Mouse (Mus musculus) hindbrain, embryonic 13.5 days (tissue): ENCODE results near the gene Ltbp2. TPM values are rescaled to one million over a fixed set of nuclear protein-coding genes. Genes with fewer than 3 reads are reported as not detected.

Source experiments
- ATAC-seq: fragments of 200-750 bp; cut with Nextera tagmentation; 2 replicates; pipeline ENCODE4 v1.8.0; 2017; ENCODE audit warnings: moderate TSS enrichment; ENCODE audit not compliant: low FRiP score
- H3K27ac ChIP-seq: fragments of 300-500 bp; sonication (generic); 2 replicates; pipeline ENCODE4 v1.5.1; 2015; ENCODE audit warnings: inconsistent platforms, mild to moderate bottlenecking, moderate library complexity
- H3K27me3 ChIP-seq: fragments of 300-500 bp; sonication (generic); 2 replicates; pipeline ENCODE4 v1.6.1; 2015; ENCODE audit warnings: mild to moderate bottlenecking, inconsistent platforms
- H3K36me3 ChIP-seq: fragments of 300-500 bp; sonication (generic); 2 replicates; pipeline ENCODE4 v1.6.1; 2015; ENCODE audit warnings: mild to moderate bottlenecking, inconsistent platforms
- H3K4me1 ChIP-seq: fragments of 300-500 bp; sonication (generic); replicated peaks from 2 replicates; pipeline ENCODE4 v1.6.1; 2015; ENCODE audit warnings: inconsistent platforms
- H3K4me2 ChIP-seq: fragments of 300-500 bp; sonication (generic); 2 replicates; pipeline ENCODE4 v1.6.1; 2015; ENCODE audit warnings: inconsistent platforms, mild to moderate bottlenecking, moderate library complexity
- H3K4me3 ChIP-seq: fragments of 300-500 bp; sonication (generic); 2 replicates; pipeline ENCODE4 v1.5.1; 2015; ENCODE audit warnings: mild to moderate bottlenecking, inconsistent platforms
- H3K9ac ChIP-seq: fragments of 300-500 bp; sonication (generic); 2 replicates; pipeline ENCODE4 v1.6.1; 2015; ENCODE audit warnings: mild to moderate bottlenecking, inconsistent platforms
- H3K9me3 ChIP-seq: fragments of 300-500 bp; sonication (generic); 2 replicates; pipeline ENCODE4 v1.6.1; 2016; ENCODE audit warnings: inconsistent platforms
- WGBS: fragments of 180-500 bp; shearing (Covaris S2); methylation state at CpG from one replicate; pipeline ENCODE4 v1.1.7; 2015; 5-methylcytosine and 5-hydroxymethylcytosine counted together
- polyA plus RNA-seq: library from polyadenylated mRNA; unstranded; fragments of >200 nt; fragmentation: Nextera tagmentation; extraction: Ambion mirVana; gene quantifications from 2 replicates; pipeline ENCODE4 v1.2.1, GENCODE M21; 2015

Gene Ltbp2
- polyA plus RNA-seq, 1 experiment from 2014 or later, result 0.31 TPM

DNA sequence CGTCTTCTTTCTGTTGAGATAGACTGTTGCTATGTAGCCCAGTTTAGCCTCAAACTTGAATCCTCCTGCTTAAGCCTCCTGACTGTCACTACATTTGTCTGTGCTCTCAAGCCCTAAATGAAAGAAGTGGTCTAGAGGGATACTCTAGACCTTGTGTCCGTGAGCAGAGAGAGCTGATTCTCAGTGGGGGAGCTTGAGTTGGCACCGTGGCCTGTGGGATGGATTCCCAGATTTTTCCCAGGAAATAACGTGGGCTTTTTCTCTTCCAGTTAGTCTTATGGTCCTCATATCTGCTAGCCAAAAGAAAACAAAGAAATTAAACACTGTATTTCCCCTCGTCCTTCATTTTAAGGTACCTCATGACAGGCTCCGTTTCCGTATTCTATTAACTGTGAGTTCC lies 24.0 kb upstream of the Ltbp2 start:
- H3K36me3 ChIP-seq, result no peaks in the 10 kb centered on the region
- no peaks in the 10 kb centered on the region for H3K9me3 ChIP-seq
- no peaks in the 10 kb centered on the region for H3K4me1 ChIP-seq
- no peaks in the 10 kb centered on the region for H3K27me3 ChIP-seq
- 82% methylated on average over 7 of the region's 7 CpGs for WGBS
- no peak overlapping the region for H3K4me2 ChIP-seq
- no peak overlapping the region for H3K4me3 ChIP-seq
- no peak overlapping the region for H3K9ac ChIP-seq
- H3K27ac ChIP-seq, result no peak overlapping the region
- ATAC-seq, result no peak

DNA sequence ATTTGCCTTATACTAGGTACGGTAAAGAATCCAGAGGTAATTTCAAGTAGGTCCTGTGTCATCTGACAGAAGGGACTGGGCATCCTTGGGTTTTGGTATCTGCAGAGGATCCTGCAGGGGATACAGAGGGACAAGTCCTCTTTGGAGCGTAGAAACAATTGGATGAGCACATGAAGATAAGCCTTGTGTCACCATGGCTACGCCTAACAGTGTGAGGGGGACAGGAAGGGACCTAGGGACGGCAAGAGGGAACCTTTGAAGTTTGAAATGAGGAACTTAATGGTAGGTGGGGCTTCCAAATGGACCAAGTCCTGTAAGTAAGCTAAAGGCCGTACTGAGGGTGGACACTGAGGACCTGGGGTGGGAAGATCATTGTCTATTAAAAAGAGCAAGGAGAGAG lies 21.0 kb upstream of the Ltbp2 start:
- ATAC-seq, result no peak
- no peak overlapping the region for H3K27ac ChIP-seq
- no peaks in the 10 kb centered on the region for H3K27me3 ChIP-seq
- no peak overlapping the region for H3K4me2 ChIP-seq
- H3K36me3 ChIP-seq, result no peaks in the 10 kb centered on the region
- H3K4me1 ChIP-seq, result peaks cover 7% of the 10 kb centered on the region; the same call in 1 of the 2 replicates
- WGBS, result 86% methylated on average over 5 of the region's 5 CpGs
- H3K4me3 ChIP-seq, result no peak overlapping the region
- H3K9me3 ChIP-seq, result no peaks in the 10 kb centered on the region
- H3K9ac ChIP-seq, result no peak overlapping the region

GRCm38 (mm10) chr12:84896235-84896634 lies 19.9 kb upstream of the Ltbp2 start:
- no peaks in the 10 kb centered on the region for H3K36me3 ChIP-seq
- H3K9ac ChIP-seq, result no peak overlapping the region
- no peak overlapping the region for H3K4me2 ChIP-seq
- no peaks in the 10 kb centered on the region for H3K9me3 ChIP-seq
- ATAC-seq, result no peak
- no peak overlapping the region for H3K4me3 ChIP-seq
- H3K27me3 ChIP-seq, result no peaks in the 10 kb centered on the region
- peaks cover 7% of the 10 kb centered on the region; the same call in 1 of the 2 replicates for H3K4me1 ChIP-seq
- H3K27ac ChIP-seq, result no peak overlapping the region
- WGBS, result 84% methylated on average over 6 of the region's 6 CpGs

DNA sequence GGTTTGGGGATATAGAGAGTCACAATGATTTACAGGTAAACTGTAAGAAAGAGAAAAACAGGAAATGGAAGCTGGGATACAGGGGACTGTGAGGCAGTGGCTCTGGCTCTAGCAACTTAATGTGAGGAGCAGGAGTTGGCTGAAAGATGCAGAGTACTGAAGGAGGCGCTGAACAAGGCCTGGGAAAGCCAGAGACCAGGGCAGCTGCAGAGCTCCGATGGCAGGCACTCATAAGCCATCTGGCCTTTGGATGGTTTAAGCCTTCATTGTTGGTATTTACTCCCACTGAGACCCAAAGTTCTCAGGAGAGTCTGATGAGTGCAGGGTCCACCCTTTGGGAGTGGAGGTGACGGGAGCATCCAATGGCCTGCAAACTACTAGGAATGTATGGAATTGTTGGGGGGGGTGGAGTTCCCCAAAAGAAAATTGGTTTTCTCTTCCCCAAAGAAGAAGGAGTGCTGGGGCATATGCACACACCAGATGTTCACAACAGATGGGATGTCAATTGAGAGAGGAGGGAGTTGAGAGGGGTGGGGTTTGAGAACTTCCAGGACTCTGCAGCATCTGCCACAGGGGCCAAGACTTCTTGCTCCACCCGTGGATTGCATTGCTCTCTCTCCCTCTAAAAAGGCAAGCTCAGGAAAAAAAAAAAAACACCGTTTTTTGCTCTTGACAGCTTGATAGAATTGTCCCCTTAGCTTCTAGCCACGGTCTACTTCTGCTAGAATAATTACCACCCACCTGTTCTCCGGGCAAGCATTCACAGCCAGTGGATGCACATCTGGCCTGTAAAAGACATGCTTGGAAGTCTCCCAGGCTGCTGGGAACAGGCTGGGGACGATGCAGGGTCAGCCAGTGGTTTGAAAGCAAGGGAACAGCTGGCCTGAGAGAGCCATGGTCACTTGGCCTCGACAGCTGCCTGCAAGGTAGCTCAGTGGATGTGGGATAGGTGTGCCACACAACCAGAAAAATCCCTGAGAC lies 17.6 kb upstream of the Ltbp2 start:
- 51% methylated on average over 9 of the region's 9 CpGs for WGBS
- Histone ChIP-seq H3K4me3 (no peak overlapping the region), H3K36me3 (no peaks in the 10 kb centered on the region), H3K27ac (no peak overlapping the region), H3K4me1 (peaks cover 7% of the 10 kb centered on the region; the same call in 1 of the 2 replicates), H3K9ac (no peak overlapping the region), H3K4me2 (no peak overlapping the region), H3K27me3 (no peaks in the 10 kb centered on the region), H3K9me3 (no peaks in the 10 kb centered on the region)
- no peak for ATAC-seq

DNA sequence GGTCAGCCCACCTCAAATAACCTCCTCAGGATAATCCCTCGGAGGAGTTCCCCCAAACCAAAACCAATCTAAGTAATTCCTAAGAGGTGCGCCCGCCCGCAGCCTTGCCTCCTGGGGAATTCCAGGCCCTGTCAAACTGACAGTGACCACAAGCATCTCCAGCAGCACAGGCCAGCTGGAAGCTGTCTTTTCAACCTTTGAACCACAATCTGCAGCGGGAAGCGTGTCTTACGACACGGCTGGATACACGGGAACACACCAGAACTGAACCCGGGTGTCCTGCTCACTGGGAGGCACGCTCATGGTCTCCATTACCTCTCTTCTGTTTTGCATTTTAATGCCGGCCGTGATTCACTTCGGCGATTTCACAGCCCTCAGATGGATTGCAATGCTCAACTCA lies 14.0 kb upstream of the Ltbp2 start:
- WGBS, result 77% methylated on average over 15 of the region's 15 CpGs
- Histone ChIP-seq H3K4me1 (peaks cover 7% of the 10 kb centered on the region; the same call in 1 of the 2 replicates), H3K4me3 (no peak overlapping the region), H3K36me3 (no peaks in the 10 kb centered on the region), H3K27me3 (no peaks in the 10 kb centered on the region), H3K9ac (no peak overlapping the region), H3K27ac (no peak overlapping the region), H3K4me2 (no peak overlapping the region), H3K9me3 (no peaks in the 10 kb centered on the region)
- ATAC-seq, result no peak

DNA sequence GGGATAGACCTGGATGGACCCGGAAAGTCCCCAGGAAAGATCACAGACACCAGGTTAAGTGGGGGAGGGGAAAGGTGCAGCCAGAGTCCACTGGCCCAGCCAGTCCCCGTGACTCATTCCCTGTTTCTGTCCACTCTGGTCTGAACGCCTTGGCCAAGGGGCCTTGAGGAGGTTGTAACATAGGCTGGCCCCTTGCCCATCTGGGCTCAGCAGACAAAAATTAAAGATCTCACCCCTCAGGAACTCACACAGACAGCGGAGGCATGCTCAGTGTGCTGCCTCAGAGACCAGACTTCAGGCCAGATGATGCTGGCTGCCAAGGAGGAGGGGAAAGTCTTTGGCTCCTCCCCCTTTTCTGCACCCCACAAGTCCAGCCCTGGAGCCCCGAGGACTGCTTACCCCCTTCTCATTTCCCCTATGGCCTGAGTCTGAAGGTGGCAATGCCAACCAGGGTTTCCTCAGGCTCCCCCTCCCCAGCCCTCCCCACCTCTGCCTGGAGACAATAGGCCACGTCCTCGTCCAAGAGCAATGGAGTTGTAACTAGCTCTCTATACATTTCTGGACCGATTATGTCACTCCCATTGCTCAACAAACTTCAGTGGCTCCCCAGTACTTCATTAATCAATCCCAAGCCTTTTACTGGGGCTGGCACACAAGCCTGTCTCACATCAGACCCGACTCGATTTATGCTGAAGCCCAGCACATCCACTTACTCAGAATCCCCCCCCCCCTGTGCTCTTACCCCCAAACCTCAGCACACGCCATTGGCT lies 9.0 kb upstream of the Ltbp2 start:
- no peak overlapping the region for H3K9ac ChIP-seq
- no peak for ATAC-seq
- no peak overlapping the region for H3K4me3 ChIP-seq
- H3K27me3 ChIP-seq, result 0 out of 2 replicates have a peak, but pooled peaks cover 3% of the 10 kb centered on the region
- H3K4me2 ChIP-seq, result no peak overlapping the region
- no peaks in the 10 kb centered on the region for H3K36me3 ChIP-seq
- WGBS, result 66% methylated on average over 11 of the region's 11 CpGs
- H3K4me1 ChIP-seq, result no peaks in the 10 kb centered on the region
- H3K9me3 ChIP-seq, result no peaks in the 10 kb centered on the region
- H3K27ac ChIP-seq, result no peak overlapping the region

DNA sequence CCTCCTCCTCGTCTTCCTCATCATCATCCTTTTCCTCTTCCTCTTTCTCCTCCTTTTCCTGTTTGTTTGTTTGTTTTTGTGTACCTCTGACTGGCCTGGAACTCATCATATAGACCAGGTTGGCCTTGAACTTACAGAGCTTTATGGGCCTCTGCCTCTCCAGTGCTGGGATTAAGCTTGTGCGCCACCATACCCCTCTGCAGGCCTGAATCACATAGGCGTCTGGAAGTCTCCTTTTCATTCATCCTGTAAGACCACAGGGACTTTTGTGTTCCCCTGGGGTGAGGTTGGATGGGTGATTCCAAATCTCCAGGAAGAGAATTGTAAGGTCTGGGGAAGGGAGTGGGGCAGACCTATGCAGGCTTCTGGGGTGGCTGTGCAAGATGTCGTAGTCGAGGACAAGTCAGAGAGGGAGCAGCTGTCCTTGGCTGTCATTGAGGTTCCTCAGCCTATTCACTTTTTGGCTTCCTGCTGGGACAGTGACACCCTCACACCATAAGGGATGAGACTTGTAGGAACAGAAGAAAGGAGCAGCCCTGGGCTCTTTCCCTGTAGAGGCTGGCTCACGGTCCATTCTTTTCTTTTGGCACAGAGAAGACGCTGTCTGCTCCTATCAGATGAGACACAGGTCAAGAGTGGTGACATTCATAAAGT lies 8.2 kb upstream of the Ltbp2 start:
- Histone ChIP-seq H3K27ac (no peak overlapping the region), H3K9ac (no peak overlapping the region), H3K36me3 (no peaks in the 10 kb centered on the region), H3K4me3 (no peak overlapping the region), H3K4me2 (no peak overlapping the region), H3K9me3 (no peaks in the 10 kb centered on the region), H3K27me3 (0 out of 2 replicates have a peak, but pooled peaks cover 3% of the 10 kb centered on the region), H3K4me1 (no peaks in the 10 kb centered on the region)
- no peak for ATAC-seq
- WGBS, result 89% methylated on average over 7 of the region's 7 CpGs

- ATAC-seq, result no peak
- H3K27ac ChIP-seq, result no peak overlapping the region
- no peaks in the 10 kb centered on the region for H3K4me1 ChIP-seq
- no peak overlapping the region for H3K9ac ChIP-seq
- H3K4me2 ChIP-seq, result no peak overlapping the region
- no peaks in the 10 kb centered on the region for H3K9me3 ChIP-seq
- H3K36me3 ChIP-seq, result no peaks in the 10 kb centered on the region
- H3K27me3 ChIP-seq, result peaks cover 18% of the 10 kb centered on the region
- WGBS, result 89% methylated on average over 4 of the region's 4 CpGs
- H3K4me3 ChIP-seq, result no peak overlapping the region
These were observed 6.5 kb upstream of the Ltbp2 start for GRCm38 (mm10) chr12:84882796-84883195.

DNA sequence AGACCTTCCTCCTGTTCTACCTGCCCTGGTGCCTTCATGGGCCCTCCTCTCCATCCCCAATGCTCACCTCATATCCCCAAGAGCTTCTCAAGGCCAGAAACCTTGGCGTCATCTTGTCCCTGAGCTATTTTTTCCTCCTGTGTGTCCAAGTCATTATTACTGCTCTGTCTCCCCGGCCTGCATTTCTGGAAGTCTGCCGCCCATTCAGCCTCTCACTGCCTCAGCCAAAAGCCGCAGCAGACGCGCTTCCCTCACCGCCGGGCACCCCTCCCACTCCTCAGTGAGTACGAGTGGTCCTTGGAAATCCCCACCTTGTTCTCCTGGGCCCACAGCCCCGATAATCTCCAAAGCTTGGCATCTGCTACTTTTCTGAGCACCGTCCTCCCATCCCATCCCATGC lies 3.8 kb upstream of the Ltbp2 start:
- Histone ChIP-seq H3K4me2 (no peak overlapping the region), H3K36me3 (no peaks in the 10 kb centered on the region), H3K4me1 (peaks cover 15% of the 10 kb centered on the region), H3K9me3 (no peaks in the 10 kb centered on the region), H3K27me3 (peaks cover 46% of the 10 kb centered on the region), H3K9ac (no peak overlapping the region), H3K27ac (no peak overlapping the region), H3K4me3 (no peak overlapping the region)
- no peak for ATAC-seq
- WGBS, result 67% methylated on average over 11 of the region's 11 CpGs

DNA sequence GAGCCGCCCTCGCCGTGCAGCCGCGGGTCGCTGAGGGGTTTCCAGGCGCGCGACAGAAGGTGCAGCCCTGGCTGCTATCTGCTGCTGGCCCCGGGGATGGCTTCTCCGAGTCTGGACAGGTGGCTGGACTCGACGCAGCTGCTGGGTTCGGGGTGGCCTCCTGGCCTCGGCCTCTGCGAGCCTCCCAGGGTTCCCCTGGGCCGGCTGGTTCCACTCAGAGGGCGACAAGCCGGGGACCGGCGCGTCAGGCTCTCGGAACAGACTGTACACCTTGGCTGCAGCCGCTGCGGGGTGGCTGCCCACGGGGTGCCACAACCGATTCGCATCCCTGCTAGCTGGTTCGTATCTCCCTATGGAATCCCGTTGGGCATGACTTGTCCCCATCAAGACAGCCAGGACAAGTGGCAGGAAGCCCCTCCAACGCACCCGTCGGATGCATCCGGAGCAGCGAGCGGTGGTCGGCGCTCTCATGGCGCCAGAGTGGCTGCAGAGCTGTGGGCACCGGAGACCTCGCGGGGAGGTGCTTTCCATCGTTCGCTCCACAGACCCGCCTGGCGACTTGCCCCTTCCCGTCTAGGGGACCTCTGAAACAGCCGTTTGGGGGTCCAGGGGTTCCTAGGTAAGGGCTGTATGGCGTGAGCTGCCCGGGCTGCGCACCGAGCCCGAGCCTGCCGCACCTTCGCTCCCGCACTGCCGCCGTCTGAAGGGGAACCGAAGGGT lies 411 bp downstream of the Ltbp2 start:
- H3K9ac ChIP-seq, result no peak overlapping the region
- 2% methylated on average over 59 of the region's 59 CpGs for WGBS
- H3K4me3 ChIP-seq, result peak overlapping the region; percentile 33
- 0 out of 2 replicates have a peak, but pooled peaks have one; percentile 32 for ATAC-seq
- peaks cover 15% of the 10 kb centered on the region for H3K4me1 ChIP-seq
- no peak overlapping the region for H3K27ac ChIP-seq
- H3K36me3 ChIP-seq, result no peaks in the 10 kb centered on the region
- peaks cover 63% of the 10 kb centered on the region for H3K27me3 ChIP-seq
- no peaks in the 10 kb centered on the region for H3K9me3 ChIP-seq
- H3K4me2 ChIP-seq, result peak overlapping the region; percentile 51

- H3K4me3 ChIP-seq, result no peak overlapping the region
- no peak for ATAC-seq
- no peaks in the 10 kb centered on the region for H3K9me3 ChIP-seq
- peaks cover 54% of the 10 kb centered on the region for H3K27me3 ChIP-seq
- no peak overlapping the region for H3K4me2 ChIP-seq
- 0% methylated on average over 3 of the region's 3 CpGs for WGBS
- no peaks in the 10 kb centered on the region for H3K36me3 ChIP-seq
- H3K9ac ChIP-seq, result no peak overlapping the region
- H3K4me1 ChIP-seq, result peaks cover 15% of the 10 kb centered on the region
- H3K27ac ChIP-seq, result no peak overlapping the region
These were observed 2.9 kb downstream of the Ltbp2 start for GRCm38 (mm10) chr12:84873434-84873833.
